Mouse (Mus musculus) olfactory bulb, adult 2 months (tissue): ENCODE measurements around the gene Wars2.

Source experiments
- CTCF ChIP-seq: fragments of 200-500 bp; IDR thresholded peaks from 2 replicates; pipeline ENCODE4 v1.5.1; 2012; ENCODE audit warnings: low read depth, mild to moderate bottlenecking, low read length, moderate library complexity; ENCODE audit not compliant: insufficient read depth
- POLR2A ChIP-seq: fragments of 200-500 bp; IDR thresholded peaks from 2 replicates; pipeline ENCODE4 v1.6.1; 2012; ENCODE audit warnings: mild to moderate bottlenecking, low read depth, low read length, moderate library complexity; ENCODE audit not compliant: insufficient read depth

DNA sequence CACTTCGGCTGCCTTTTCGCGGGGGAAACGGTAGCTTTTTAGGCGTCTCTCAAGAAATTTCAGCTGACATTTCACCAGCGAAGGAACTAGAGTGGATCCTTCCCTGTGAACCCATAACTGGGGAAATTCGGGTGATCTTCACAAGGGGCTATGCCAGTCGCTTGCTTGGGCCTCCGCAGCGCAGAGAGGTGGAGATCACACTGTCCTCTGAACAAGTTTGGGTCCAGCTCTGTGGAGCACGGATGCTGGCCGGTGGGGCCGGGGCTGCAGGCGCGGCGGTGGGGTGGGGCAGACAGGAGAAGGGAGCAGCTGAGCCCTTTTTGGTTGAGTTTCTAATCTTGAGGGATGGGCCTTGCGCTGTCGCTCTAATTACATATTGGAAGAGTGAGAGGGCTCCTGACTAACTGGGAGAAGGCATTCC is 120.5 kb downstream of the Wars2 start:
- TF ChIP-seq CTCF (no peak), POLR2A (no peak)
